Mouse (Mus musculus): ENCODE data around the gene Frat2. TPM values are rescaled to one million over a fixed set of nuclear protein-coding genes. Genes with fewer than 3 reads are reported as not detected.

Frat2 gene
- polyA plus RNA-seq, 1 experiment from 2014 or later, result 7.1 TPM

DNA sequence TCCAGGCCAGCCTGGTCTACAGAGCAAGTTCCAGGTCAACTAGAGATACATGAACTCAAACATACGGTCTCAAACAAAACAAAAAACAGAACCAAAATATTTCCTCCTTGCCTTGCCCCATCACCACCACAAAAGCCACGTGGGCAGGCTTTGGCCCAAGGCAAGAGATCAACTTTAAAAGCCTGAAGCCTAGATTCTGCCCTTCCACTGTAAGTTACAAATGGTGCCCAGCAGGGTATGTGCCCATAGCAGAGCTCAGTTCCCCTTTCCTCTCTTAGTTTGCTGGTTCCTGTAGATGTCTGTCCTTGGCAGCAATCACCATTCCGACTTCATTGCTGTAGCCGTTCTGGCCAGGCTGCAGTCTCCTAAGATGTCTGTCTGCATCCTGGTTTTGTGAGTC, 5.2 kb downstream of the Frat2 start:
- 68% methylated on average over 4 of the region's 4 CpGs for WGBS
- Histone ChIP-seq H3K4me1 (peaks cover 14% of the 10 kb centered on the region), H3K36me3 (no peaks in the 10 kb centered on the region)

DNA sequence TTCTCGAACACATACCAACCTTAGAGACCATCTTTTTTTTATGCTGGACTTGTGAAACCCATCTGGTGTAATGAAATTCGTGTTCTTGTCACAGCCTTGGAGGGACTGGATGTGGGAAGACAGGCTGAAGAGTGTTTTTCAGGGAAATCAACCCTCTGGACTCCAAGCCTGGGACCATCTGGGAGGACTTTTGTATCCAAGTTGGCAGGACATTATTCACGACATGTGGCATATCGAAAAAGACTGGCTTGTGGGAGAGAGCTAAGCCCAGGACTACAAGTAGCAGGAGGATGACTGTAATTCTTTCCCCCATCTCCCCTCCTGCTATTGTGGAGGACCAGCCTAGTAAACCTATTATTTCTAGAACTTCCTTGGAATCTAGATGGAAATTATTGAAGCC, 5.7 kb downstream of the Frat2 start:
- H3K9me3 ChIP-seq (replicated peaks), result no peaks in the 10 kb centered on the region
- H3K36me3 ChIP-seq, result no peaks in the 10 kb centered on the region
- no peak overlapping the region for H3K4me3 ChIP-seq (replicated peaks)
- H3K4me2 ChIP-seq (replicated peaks), result no peak overlapping the region
- 0 out of 2 replicates have a peak, but pooled peaks cover 5% of the 10 kb centered on the region for H3K27me3 ChIP-seq
- H3K9ac ChIP-seq, result no peak overlapping the region
- 77% methylated on average over 4 of the region's 4 CpGs for WGBS
- H3K27ac ChIP-seq (replicated peaks), result no peak overlapping the region
- no peak for ATAC-seq (ENCODE audit: insufficient number of reproducible peaks, low FRiP score, low TSS enrichment, low read depth)
- peaks cover 13% of the 10 kb centered on the region for H3K4me1 ChIP-seq

More for the DNA sequence above, 5.2 kb downstream of the Frat2 start:
- no peak overlapping the region for H3K4me2 ChIP-seq (replicated peaks)
- no peak overlapping the region for H3K4me3 ChIP-seq (replicated peaks)
- H3K9me3 ChIP-seq (replicated peaks), result no peaks in the 10 kb centered on the region
- no peak overlapping the region for H3K9ac ChIP-seq
- H3K27me3 ChIP-seq, result 0 out of 2 replicates have a peak, but pooled peaks cover 5% of the 10 kb centered on the region
- no peak overlapping the region for H3K27ac ChIP-seq (replicated peaks)
- no peak for ATAC-seq (ENCODE audit: insufficient number of reproducible peaks, low FRiP score, low TSS enrichment, low read depth)

DNA sequence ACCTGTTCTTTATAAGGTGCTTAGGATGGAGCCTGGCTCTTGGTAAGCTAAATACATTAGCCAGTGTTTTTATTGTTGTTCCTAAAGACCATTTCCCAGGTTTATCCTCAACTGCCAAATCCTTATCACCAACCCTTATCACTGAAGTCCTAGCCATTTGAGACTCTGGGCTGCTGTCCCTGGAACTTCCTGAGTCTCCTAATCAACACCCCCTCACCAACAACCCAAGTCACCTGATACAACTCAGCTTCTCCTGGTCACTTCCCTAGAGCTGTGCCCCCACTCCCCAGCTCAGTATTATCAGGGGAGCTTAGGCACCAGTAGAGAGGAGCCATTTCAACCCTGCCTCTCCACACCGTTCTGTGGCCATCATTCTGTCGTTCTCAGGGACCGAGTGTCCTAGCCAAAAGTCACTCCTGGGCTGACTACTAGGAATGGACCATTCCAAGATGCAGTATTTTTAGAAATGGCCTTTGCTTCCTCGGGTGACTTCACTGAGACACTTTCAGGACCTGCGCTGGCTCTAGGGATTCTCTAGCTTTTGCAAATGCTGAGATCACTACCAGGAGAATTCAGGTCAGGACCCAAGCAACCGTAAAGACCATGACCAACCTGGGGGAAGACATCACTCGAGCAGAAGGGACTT, 6.7 kb downstream of the Frat2 start:
- no peaks in the 10 kb centered on the region for H3K9me3 ChIP-seq (replicated peaks)
- peaks cover 4% of the 10 kb centered on the region; the same call in 1 of the 2 replicates for H3K4me1 ChIP-seq
- WGBS, result 72% methylated on average over 7 of the region's 7 CpGs
- H3K9ac ChIP-seq, result no peak overlapping the region
- ATAC-seq (ENCODE audit: insufficient number of reproducible peaks, low FRiP score, low TSS enrichment, low read depth), result no peak
- 0 out of 2 replicates have a peak, but pooled peaks cover 5% of the 10 kb centered on the region for H3K27me3 ChIP-seq
- H3K4me2 ChIP-seq (replicated peaks), result no peak overlapping the region
- H3K27ac ChIP-seq (replicated peaks), result no peak overlapping the region
- H3K4me3 ChIP-seq (replicated peaks), result no peak overlapping the region
- no peaks in the 10 kb centered on the region for H3K36me3 ChIP-seq

DNA sequence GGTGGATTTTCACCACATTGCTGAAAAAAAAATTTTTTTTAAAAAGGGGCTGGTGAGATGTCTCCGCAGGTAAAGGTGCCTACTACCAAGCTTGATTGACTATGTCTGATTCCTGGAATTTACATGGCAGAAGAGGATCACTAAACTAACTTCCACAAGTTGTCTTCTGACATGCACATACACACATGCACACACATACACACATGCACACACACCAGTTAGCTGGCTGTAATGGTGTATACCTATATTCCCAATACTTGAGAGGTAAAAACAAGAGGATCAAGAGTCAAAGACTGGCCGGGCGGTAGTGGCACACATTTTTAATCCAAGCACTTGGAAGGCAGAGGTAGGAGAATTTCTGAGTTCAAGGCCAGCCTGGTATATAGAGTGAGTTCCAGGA, 8.2 kb downstream of the Frat2 start:
- Histone ChIP-seq H3K36me3 (no peaks in the 10 kb centered on the region), H3K4me1 (peaks cover 5% of the 10 kb centered on the region; the same call in 1 of the 2 replicates), H3K4me3 (replicated peaks) (no peak overlapping the region), H3K4me2 (replicated peaks) (no peak overlapping the region), H3K9me3 (replicated peaks) (no peaks in the 10 kb centered on the region), H3K27me3 (no peaks in the 10 kb centered on the region), H3K9ac (no peak overlapping the region), H3K27ac (replicated peaks) (no peak overlapping the region)
- ATAC-seq (ENCODE audit: insufficient number of reproducible peaks, low FRiP score, low TSS enrichment, low read depth), result no peak
- WGBS, result 89% methylated on average over 3 of the region's 3 CpGs

DNA sequence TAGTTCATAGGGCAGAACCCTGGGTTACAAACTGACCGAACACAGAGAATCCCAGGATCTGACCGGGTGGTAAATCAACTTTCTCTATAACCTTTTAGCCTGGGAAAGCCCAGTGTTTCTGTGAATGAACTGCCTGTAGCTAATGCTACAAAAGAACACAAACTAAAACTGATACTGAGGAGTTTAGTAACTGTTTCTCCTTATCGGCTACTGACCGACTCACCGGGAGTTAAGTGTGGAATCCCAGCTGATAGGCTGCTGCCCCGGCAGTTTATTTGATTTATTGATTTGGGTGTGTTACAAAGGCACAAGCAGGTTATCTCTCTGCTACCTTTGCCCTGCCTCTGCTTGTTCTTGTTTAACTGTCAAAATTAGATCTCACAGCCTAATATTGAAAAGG, 9.1 kb downstream of the Frat2 start:
- no peak overlapping the region for H3K4me3 ChIP-seq (replicated peaks)
- H3K27me3 ChIP-seq, result no peaks in the 10 kb centered on the region
- H3K36me3 ChIP-seq, result no peaks in the 10 kb centered on the region
- no peaks in the 10 kb centered on the region for H3K9me3 ChIP-seq (replicated peaks)
- H3K4me1 ChIP-seq, result peaks cover 5% of the 10 kb centered on the region; the same call in 1 of the 2 replicates
- ATAC-seq (ENCODE audit: insufficient number of reproducible peaks, low FRiP score, low TSS enrichment, low read depth), result no peak
- H3K9ac ChIP-seq, result no peak overlapping the region
- WGBS, result 76% methylated on average over 6 of the region's 6 CpGs
- no peak overlapping the region for H3K4me2 ChIP-seq (replicated peaks)
- no peak overlapping the region for H3K27ac ChIP-seq (replicated peaks)

DNA sequence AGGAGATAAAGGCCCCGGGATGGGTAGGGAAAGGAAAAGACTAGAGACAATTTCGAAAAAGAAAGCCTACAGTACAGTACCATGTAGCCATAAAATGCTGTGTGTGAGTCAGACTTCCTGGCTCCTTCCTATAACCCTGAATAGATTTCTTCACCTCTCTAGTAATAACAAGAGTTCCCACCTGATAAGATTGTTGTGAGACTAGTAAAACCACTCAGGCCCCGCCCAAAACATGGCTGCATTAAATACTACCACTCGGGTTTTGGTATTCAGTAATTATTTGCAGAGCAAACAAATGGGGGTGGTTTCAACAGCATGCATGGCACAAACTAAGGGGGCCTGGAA, 10.0 kb downstream of the Frat2 start:
- H3K9ac ChIP-seq, result no peak overlapping the region
- no peak overlapping the region for H3K4me3 ChIP-seq (replicated peaks)
- no peak overlapping the region for H3K4me2 ChIP-seq (replicated peaks)
- no peak overlapping the region for H3K27ac ChIP-seq (replicated peaks)
- H3K9me3 ChIP-seq (replicated peaks), result no peaks in the 10 kb centered on the region
- no peak for ATAC-seq (ENCODE audit: insufficient number of reproducible peaks, low FRiP score, low TSS enrichment, low read depth)
- no peaks in the 10 kb centered on the region for H3K36me3 ChIP-seq
- 0 out of 2 replicates have a peak, but pooled peaks cover 2% of the 10 kb centered on the region for H3K27me3 ChIP-seq
- H3K4me1 ChIP-seq, result peaks cover 5% of the 10 kb centered on the region; the same call in 1 of the 2 replicates
- 60% methylated on average over 4 of the region's 4 CpGs for WGBS

DNA sequence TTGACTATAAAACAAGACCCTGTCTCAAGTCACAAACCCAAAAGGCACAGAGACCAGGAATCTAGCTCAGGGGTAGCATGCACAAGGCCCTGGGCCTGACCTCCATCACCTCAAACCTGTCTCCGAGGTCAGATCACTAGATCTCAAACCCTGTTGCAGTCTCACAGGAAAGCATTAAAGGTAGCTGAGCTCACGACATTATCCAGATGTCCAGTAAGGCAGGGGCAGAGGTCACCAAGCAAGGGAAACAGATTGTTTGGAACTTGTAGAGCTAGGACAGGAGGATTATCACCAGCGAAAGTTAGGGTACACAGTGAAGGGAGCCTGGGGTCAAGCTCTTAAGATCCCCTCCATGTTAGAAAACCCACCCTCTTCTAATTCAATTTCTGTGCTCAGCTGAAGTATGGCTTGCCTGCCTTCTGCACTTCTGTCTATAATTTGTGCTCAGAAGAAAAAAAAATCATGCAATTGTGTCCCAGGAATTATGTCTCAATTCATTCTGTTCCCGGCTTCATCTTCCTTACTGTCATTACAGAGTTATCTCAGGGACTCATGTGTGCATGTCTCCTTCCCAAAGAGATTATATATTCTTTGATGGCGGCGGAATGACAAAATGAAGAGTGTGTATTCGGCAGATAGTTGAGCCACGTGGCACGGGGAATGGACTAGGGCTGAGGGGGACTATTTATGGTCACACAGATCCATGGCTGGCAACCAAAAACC, 10.6 kb downstream of the Frat2 start:
- Histone ChIP-seq H3K27ac (replicated peaks) (no peak overlapping the region), H3K4me2 (replicated peaks) (no peak overlapping the region), H3K4me3 (replicated peaks) (no peak overlapping the region), H3K9ac (no peak overlapping the region), H3K4me1 (peaks cover 7% of the 10 kb centered on the region; the same call in 1 of the 2 replicates), H3K36me3 (no peaks in the 10 kb centered on the region), H3K9me3 (replicated peaks) (no peaks in the 10 kb centered on the region), H3K27me3 (0 out of 2 replicates have a peak, but pooled peaks cover 7% of the 10 kb centered on the region)
- WGBS, result 60% methylated on average over 9 of the region's 9 CpGs
- ATAC-seq (ENCODE audit: insufficient number of reproducible peaks, low FRiP score, low TSS enrichment, low read depth), result no peak

DNA sequence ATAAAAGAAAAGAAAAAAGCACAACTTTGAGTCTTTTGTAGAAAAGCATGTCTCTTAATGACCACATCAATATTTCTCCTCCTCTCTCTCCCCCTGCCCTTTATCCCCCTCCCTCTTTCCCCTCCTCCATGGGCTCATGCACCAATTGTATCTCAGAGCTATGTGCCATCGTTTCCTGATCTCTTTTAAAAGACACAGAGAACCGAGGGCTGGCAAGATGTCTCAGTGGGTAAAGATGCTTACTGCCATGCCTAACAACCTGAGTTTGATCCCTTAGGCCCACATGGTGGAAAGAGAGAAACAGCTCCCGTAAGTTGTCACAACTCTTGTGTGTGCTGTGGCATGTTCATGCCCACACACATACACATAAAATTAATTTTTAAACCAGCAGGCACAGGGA, 11.2 kb downstream of the Frat2 start:
- Histone ChIP-seq H3K4me1 (peaks cover 12% of the 10 kb centered on the region), H3K9ac (no peak overlapping the region), H3K4me3 (replicated peaks) (no peak overlapping the region), H3K4me2 (replicated peaks) (no peak overlapping the region), H3K36me3 (no peaks in the 10 kb centered on the region), H3K9me3 (replicated peaks) (no peaks in the 10 kb centered on the region), H3K27me3 (peaks cover 12% of the 10 kb centered on the region; the same call in 1 of the 2 replicates), H3K27ac (replicated peaks) (no peak overlapping the region)
- 43% methylated on average over 3 of the region's 3 CpGs for WGBS
- ATAC-seq (ENCODE audit: insufficient number of reproducible peaks, low FRiP score, low TSS enrichment, low read depth), result no peak

DNA sequence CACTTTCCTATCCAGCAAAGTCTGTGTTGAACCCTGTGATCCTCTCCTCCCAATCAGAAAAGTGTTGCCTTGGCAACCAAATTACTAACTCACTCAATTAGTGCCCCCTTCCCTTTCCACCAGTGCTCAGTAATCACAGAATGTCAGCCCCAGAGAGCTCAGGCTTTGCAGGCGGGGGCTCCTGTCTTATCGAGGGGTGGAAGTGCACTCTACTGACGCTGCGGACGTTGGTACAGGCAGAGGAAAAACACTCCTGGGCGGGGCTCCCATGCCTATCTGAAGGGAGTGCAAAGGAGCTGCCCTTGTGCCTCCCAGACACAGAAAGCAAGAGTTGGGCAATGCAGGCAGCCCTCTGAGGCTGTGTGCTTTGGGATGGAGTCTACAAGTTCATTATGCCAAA, 12.1 kb downstream of the Frat2 start:
- peaks cover 17% of the 10 kb centered on the region; the same call in 1 of the 2 replicates for H3K27me3 ChIP-seq
- H3K36me3 ChIP-seq, result no peaks in the 10 kb centered on the region
- H3K4me1 ChIP-seq, result peaks cover 21% of the 10 kb centered on the region
- no peak overlapping the region for H3K9ac ChIP-seq
- no peaks in the 10 kb centered on the region for H3K9me3 ChIP-seq (replicated peaks)
- WGBS, result 2% methylated on average over 6 of the region's 6 CpGs
- no peak for ATAC-seq (ENCODE audit: insufficient number of reproducible peaks, low FRiP score, low TSS enrichment, low read depth)
- H3K4me3 ChIP-seq (replicated peaks), result no peak overlapping the region
- peak overlapping the region; percentile 28 for H3K4me2 ChIP-seq (replicated peaks)
- no peak overlapping the region for H3K27ac ChIP-seq (replicated peaks)

DNA sequence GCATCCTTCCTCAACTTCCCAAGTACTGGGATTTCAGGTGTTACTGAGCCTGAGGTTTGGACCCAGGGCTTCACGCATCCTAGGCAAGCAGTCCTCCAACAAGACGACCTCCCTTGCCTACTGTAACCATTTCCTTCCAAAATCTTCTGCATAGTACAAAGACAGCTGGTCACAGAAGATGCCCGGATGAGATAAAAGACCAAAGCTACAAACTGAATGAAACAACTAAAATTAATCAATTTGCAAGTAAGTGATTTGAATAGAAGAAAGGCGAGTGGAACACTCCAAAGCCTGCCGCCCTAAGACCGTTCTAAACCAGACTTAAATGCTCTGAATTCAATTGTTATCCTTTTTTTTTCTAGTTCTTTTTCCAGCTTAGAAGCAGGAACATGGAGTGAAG, 12.5 kb downstream of the Frat2 start:
- H3K4me3 ChIP-seq (replicated peaks), result no peak overlapping the region
- H3K9me3 ChIP-seq (replicated peaks), result no peaks in the 10 kb centered on the region
- WGBS, result 54% methylated on average over 6 of the region's 6 CpGs
- no peak overlapping the region for H3K4me2 ChIP-seq (replicated peaks)
- ATAC-seq (ENCODE audit: insufficient number of reproducible peaks, low FRiP score, low TSS enrichment, low read depth), result no peak
- H3K27me3 ChIP-seq, result peaks cover 20% of the 10 kb centered on the region; the same call in 1 of the 2 replicates
- no peak overlapping the region for H3K9ac ChIP-seq
- no peak overlapping the region for H3K27ac ChIP-seq (replicated peaks)
- H3K4me1 ChIP-seq, result peaks cover 25% of the 10 kb centered on the region
- H3K36me3 ChIP-seq, result no peaks in the 10 kb centered on the region

DNA sequence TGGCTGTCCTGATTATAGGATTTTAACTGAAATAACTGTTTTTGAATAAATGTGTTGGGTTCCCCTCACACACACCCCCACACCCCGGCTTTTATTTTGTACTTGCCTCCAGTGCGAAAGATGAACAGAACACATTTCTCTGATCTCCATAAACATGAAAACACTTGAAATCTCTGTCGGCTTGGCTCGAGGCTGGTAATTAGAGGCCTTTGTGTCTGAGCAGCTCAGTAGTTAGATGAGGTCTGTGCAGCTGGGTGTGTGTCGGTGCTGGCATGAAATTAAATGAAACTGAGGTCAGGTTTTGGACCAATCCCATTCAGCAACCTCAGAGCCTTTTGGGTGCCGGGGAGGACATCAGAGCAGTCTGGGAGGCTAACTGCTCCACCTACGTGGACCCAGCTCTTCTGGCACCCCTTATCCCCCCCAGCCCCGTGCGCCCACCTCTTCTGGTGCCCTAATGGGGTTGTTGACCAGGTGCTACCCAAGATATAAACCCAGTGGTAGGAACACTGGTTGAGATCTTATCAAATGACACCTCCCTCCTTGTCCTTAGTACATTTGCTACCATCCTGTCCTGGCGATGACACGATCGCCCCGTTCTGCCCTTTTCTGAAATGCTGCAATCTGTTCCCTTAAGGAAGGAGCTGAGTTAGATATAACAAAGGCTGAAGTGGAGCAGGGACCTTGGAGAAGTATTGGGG, 15.3 kb downstream of the Frat2 start:
- Histone ChIP-seq H3K4me2 (replicated peaks) (peak overlapping the region; percentile 97; the same call in 1 of the 2 replicates), H3K9me3 (replicated peaks) (no peaks in the 10 kb centered on the region), H3K4me1 (peaks cover 30% of the 10 kb centered on the region), H3K27me3 (peaks cover 20% of the 10 kb centered on the region; the same call in 1 of the 2 replicates), H3K9ac (no peak overlapping the region), H3K4me3 (replicated peaks) (peak overlapping the region; percentile 2; the same call in 1 of the 2 replicates), H3K36me3 (no peaks in the 10 kb centered on the region), H3K27ac (replicated peaks) (no peak overlapping the region)
- ATAC-seq (ENCODE audit: insufficient number of reproducible peaks, low FRiP score, low TSS enrichment, low read depth), result no peak
- WGBS, result 61% methylated on average over 13 of the region's 13 CpGs

Measured in embryonic facial prominence, embryonic 15.5 days (tissue).